Mouse (Mus musculus): ENCODE data around the gene Fosl1.
"Not testable (repeated sequence)": the region's sequence is repeated elsewhere in the genome, so short reads cannot be mapped to it uniquely, and the experiment has no call there.

The Fosl1 gene

GRCm38 (mm10) chr19:5483386-5484359, 36.3 kb downstream of the Fosl1 start:
- DNase-seq = no peak

GRCm38 (mm10) chr19:5484496-5484895, 37.1 kb downstream of the Fosl1 start:
- DNase-seq = no peak

- DNase-seq = no peak
These were observed 38.0 kb downstream of the Fosl1 start for GRCm38 (mm10) chr19:5485371-5485770.

GRCm38 (mm10) chr19:5485821-5486220, 38.5 kb downstream of the Fosl1 start:
- no peak for DNase-seq

- DNase-seq = peak; percentile 60 to 80
These were observed 38.9 kb downstream of the Fosl1 start for GRCm38 (mm10) chr19:5486286-5486685.

GRCm38 (mm10) chr19:5486771-5487170, 39.4 kb downstream of the Fosl1 start:
- DNase-seq = no peak

GRCm38 (mm10) chr19:5487768-5488550, 40.6 kb downstream of the Fosl1 start, which contains the start of gene Mus81:
TSS of gene Mus81 (minus strand) at chr19:5488402.
- peak; percentile 96 to 98 for DNase-seq

GRCm38 (mm10) chr19:5488878-5489571, 41.7 kb downstream of the Fosl1 start:
- peak; percentile 98 for DNase-seq

GRCm38 (mm10) chr19:5489721-5490120, 42.4 kb downstream of the Fosl1 start:
- not testable (repeated sequence) for DNase-seq

- DNase-seq = peak; percentile 96 to 98
These were observed 43.1 kb downstream of the Fosl1 start, which contains the start of gene Cfl1 for GRCm38 (mm10) chr19:5490313-5490897. TSS of gene Cfl1 (plus strand) at chr19:5490455.

- DNase-seq = peak; percentile 89 to 92
These were observed 43.8 kb downstream of the Fosl1 start for GRCm38 (mm10) chr19:5490898-5491708.

GRCm38 (mm10) chr19:5492641-5493040, 45.3 kb downstream of the Fosl1 start:
- DNase-seq = no peak

- DNase-seq = not testable (repeated sequence)
These were observed 46.0 kb downstream of the Fosl1 start for GRCm38 (mm10) chr19:5493301-5493721.

- DNase-seq = no peak
These were observed 47.0 kb downstream of the Fosl1 start for GRCm38 (mm10) chr19:5494314-5494713.

GRCm38 (mm10) chr19:5495353-5496051, 48.2 kb downstream of the Fosl1 start:
- DNase-seq = no peak

GRCm38 (mm10) chr19:5496052-5496370, 48.7 kb downstream of the Fosl1 start:
- no peak for DNase-seq

GRCm38 (mm10) chr19:5500330-5500875, 53.1 kb downstream of the Fosl1 start:
- DNase-seq = no peak

GRCm38 (mm10) chr19:5503687-5504086, 56.3 kb downstream of the Fosl1 start, which contains the start of gene 1700020D05Rik:
TSS of gene 1700020D05Rik (minus strand) at chr19:5503787.
- no peak for DNase-seq
